Mouse (Mus musculus) heart, postnatal 0 days (tissue): ENCODE results near the gene Stox2.

Experiments
- CTCF ChIP-seq: IDR thresholded peaks from 2 replicates; pipeline ENCODE4 v1.5.1; 2016; ENCODE audit warnings: antibody characterized with exemption, control low read depth, low read depth
- EP300 ChIP-seq: IDR thresholded peaks from 2 replicates; pipeline ENCODE4 v1.6.1; 2016; ENCODE audit warnings: antibody characterized with exemption, low read depth

DNA sequence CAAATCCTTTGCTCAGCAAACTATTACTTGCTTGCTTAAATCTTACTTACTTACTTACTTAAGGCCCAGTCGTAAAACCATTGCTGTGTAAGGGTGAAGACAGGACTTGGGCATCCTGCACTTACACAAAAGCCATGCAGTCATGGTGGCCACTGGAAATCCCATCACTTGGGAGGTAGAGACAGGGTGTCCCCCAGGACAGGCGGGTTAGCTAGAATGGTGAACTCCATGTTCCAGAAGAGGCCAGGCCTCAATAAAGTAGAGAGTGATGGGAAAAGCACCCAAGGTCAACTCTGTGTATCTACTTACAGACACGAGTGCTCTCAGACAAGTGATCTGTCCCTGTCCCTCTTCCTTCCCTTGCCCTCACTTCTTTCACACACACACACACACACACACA is 312.8 kb downstream of the Stox2 start:
- TF ChIP-seq CTCF: no peak
- TF ChIP-seq EP300: no peak
